Mouse (Mus musculus) thymus, adult 2 months (tissue): Measurements from ENCODE around the gene Naa35. TPM values are rescaled to one million over a fixed set of nuclear protein-coding genes. Genes with fewer than 3 reads are reported as not detected.

Source experiments
- DNase-seq: peaks from one replicate; pipeline ENCODE4 v3.0.0; 2021
- H3K27ac ChIP-seq: fragments of 200-500 bp; 2 replicates; pipeline ENCODE4 v1.5.1; 2012; ENCODE audit warnings: low read length, control low read depth; ENCODE audit not compliant: control insufficient read depth, insufficient read depth
- H3K27me3 ChIP-seq: fragments of 200-500 bp; 2 replicates; pipeline ENCODE4 v1.6.1; 2012; ENCODE audit warnings: mild to moderate bottlenecking, low read length, moderate library complexity, mixed read lengths; ENCODE audit not compliant: control insufficient read depth, insufficient read depth
- H3K36me3 ChIP-seq: fragments of 200-500 bp; 2 replicates; pipeline ENCODE4 v1.6.1; 2012; ENCODE audit warnings: mild to moderate bottlenecking, low read length, moderate library complexity; ENCODE audit not compliant: control insufficient read depth, insufficient read depth
- H3K4me1 ChIP-seq: fragments of 200-500 bp; replicated peaks from 2 replicates; pipeline ENCODE4 v1.6.1; 2012; ENCODE audit warnings: low read length; ENCODE audit not compliant: control insufficient read depth, insufficient read depth
- H3K4me3 ChIP-seq: fragments of 200-500 bp; 2 replicates; pipeline ENCODE4 v1.5.1; 2012; ENCODE audit warnings: mild to moderate bottlenecking, low read length, control low read depth, moderate library complexity; ENCODE audit not compliant: control insufficient read depth, insufficient read depth
- CTCF ChIP-seq: fragments of 200-500 bp; IDR thresholded peaks from 2 replicates; pipeline ENCODE4 v1.5.1; 2012; ENCODE audit warnings: mild to moderate bottlenecking, control low read depth, low read length, moderate library complexity, borderline replicate concordance; ENCODE audit not compliant: control insufficient read depth, poor library complexity, insufficient read depth; ENCODE audit errors: extremely low read depth
- POLR2A ChIP-seq: fragments of 200-500 bp; IDR thresholded peaks from 2 replicates; pipeline ENCODE4 v1.6.1; 2012; ENCODE audit warnings: mild to moderate bottlenecking, low read length, control low read depth, moderate library complexity; ENCODE audit not compliant: control insufficient read depth, poor library complexity, insufficient read depth; ENCODE audit errors: extremely low read depth
- WGBS: fragments of 180-500 bp; shearing (Covaris S2); methylation state at CpG from one replicate; pipeline ENCODE4 v1.1.7; 2018; 5-methylcytosine and 5-hydroxymethylcytosine counted together
- polyA plus RNA-seq: library from polyadenylated mRNA; depleted of rRNA; stranded (reverse); fragments of >200 nt; gene quantifications from 2 replicates; pipeline ENCODE4 v1.2.3, GENCODE M21; 2012

Gene Naa35
- polyA plus RNA-seq, 1 experiment: 54.3 TPM

DNA sequence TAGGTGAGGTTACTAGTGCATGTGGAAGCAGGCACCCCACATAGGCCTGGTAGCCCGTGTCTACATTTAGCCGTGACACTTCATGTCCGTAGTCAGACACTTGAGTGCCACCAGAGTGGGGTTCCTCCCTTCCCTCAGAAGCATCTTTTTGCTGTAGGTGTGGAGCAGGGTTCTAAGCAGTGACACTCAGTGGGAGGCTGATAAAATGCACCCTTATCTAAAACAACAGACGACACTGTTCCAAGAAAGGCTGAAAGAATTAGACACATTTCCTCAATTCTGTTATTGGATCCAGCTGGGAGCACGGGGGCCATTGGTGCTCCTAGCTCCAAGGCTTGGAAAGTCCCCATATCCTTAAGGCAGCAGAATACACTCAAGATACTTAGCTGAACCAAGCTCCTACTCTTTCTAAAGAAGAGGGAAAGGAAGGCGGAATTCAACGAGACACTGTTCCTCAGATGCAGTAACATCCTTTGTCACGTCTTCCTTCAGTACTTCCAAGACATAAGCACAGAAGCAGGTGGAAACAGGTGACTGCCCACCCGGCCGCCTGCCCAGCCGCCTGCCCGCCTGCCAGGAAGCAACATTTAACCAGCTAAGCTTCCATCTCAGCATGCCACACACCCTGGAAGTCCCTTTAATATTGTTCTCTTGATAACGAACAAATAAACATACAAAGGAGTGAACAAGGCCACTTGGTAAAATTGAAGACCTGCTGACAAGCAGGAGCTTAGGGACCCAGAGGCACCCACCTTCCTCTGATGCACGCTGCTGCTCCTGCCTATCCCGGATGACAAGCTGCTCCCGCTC is 54.5 kb downstream of the Naa35 start:
- Histone ChIP-seq H3K4me1 (no peaks in the 10 kb centered on the region), H3K4me3 (no peak overlapping the region), H3K27ac (no peak overlapping the region), H3K36me3 (no peaks in the 10 kb centered on the region), H3K27me3 (no peaks in the 10 kb centered on the region)
- no peak for TF ChIP-seq POLR2A
- WGBS: 96% methylated on average over 16 of the region's 16 CpGs
- DNase-seq: no peak

DNA sequence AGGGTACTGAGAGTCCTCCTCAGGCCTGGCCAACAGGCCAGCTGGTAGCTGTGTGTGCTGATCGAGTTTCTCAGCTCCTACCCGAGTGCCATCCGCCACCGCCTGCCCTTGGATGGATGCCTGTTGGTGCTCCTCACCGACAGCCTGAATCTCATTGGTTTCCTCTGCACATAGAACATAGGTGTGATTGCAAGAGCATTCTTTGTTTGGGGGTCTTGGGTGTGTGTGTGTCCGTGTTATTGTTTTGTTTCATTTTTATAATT is 55.0 kb downstream of the Naa35 start:
- no peaks in the 10 kb centered on the region for H3K27me3 ChIP-seq
- H3K36me3 ChIP-seq: no peaks in the 10 kb centered on the region
- no peak for TF ChIP-seq POLR2A
- no peak for TF ChIP-seq CTCF
- 90% methylated on average over 6 of the region's 6 CpGs for WGBS
- no peak overlapping the region for H3K4me3 ChIP-seq
- DNase-seq: no peak
- no peak overlapping the region for H3K27ac ChIP-seq
- H3K4me1 ChIP-seq: no peaks in the 10 kb centered on the region

GRCm38 (mm10) chr13:59642818-59643217 is 57.8 kb downstream of the Naa35 start:
- no peak for DNase-seq
- Histone ChIP-seq H3K36me3 (no peaks in the 10 kb centered on the region), H3K4me3 (no peak overlapping the region), H3K27me3 (no peaks in the 10 kb centered on the region), H3K4me1 (no peaks in the 10 kb centered on the region), H3K27ac (no peak overlapping the region)
- TF ChIP-seq POLR2A: no peak
- no peak for TF ChIP-seq CTCF
- 95% methylated on average over 2 of the region's 2 CpGs for WGBS

GRCm38 (mm10) chr13:59645491-59645890 is 60.4 kb downstream of the Naa35 start:
- no peaks in the 10 kb centered on the region for H3K27me3 ChIP-seq
- no peaks in the 10 kb centered on the region for H3K36me3 ChIP-seq
- H3K27ac ChIP-seq: no peak overlapping the region
- WGBS: 96% methylated on average over 3 of the region's 3 CpGs
- no peak for TF ChIP-seq CTCF
- TF ChIP-seq POLR2A: no peak
- no peak overlapping the region for H3K4me3 ChIP-seq
- no peak for DNase-seq
- no peaks in the 10 kb centered on the region for H3K4me1 ChIP-seq

DNA sequence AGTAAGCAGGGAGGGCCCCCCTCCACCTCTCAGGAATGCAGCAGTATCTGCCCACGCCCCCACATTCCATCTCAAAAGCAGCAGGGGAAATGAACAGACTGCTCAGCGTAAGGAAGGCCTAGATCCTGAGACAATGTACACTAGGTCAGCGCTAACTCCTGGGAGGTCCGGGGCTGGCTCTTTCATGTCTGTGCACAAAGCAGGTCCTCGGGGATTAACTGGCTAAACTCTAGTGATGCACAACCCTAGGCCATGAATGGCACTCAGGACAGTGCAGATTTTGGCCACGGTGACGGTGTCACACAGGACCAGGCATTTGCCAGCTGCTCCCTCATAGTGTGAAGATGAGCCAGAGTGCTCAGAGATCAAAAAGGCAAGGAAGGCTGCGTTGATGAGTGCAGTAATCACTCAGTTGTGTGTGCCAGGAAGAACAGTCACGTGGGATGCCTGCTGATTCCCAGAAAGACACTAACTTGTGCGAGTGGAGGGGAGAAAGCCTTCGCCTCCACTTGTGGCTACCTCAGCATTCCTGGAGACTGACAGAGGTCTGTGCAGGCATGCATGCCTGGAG is 61.7 kb downstream of the Naa35 start:
- Histone ChIP-seq H3K4me3 (no peak overlapping the region), H3K36me3 (no peaks in the 10 kb centered on the region), H3K27ac (no peak overlapping the region), H3K27me3 (no peaks in the 10 kb centered on the region), H3K4me1 (no peaks in the 10 kb centered on the region)
- 89% methylated on average over 11 of the region's 11 CpGs for WGBS
- no peak for DNase-seq
- TF ChIP-seq CTCF: no peak
- TF ChIP-seq POLR2A: no peak

DNA sequence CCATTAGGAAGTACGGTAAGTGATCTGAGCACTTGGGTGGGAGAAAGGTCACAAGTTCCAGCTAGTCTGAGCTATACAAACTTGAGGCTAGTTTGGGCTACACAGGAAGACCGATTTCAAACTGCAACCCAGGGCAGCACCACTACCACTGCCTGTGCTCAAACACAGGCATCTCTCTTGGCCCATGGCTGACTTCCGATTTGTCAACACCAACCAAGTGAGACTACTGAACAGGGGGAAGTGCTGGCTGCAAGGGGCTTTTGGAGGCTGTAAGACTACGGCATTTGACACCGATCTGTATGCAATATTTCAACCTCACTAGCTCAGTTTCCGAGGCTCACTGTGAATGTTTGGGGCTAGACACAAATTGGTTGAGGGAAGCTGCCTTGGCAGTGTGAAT is 62.4 kb downstream of the Naa35 start:
- H3K27ac ChIP-seq: no peak overlapping the region
- 94% methylated on average over 6 of the region's 6 CpGs for WGBS
- DNase-seq: no peak
- H3K4me1 ChIP-seq: no peaks in the 10 kb centered on the region
- no peak for TF ChIP-seq CTCF
- TF ChIP-seq POLR2A: no peak
- H3K4me3 ChIP-seq: no peak overlapping the region
- H3K27me3 ChIP-seq: no peaks in the 10 kb centered on the region
- H3K36me3 ChIP-seq: no peaks in the 10 kb centered on the region

DNA sequence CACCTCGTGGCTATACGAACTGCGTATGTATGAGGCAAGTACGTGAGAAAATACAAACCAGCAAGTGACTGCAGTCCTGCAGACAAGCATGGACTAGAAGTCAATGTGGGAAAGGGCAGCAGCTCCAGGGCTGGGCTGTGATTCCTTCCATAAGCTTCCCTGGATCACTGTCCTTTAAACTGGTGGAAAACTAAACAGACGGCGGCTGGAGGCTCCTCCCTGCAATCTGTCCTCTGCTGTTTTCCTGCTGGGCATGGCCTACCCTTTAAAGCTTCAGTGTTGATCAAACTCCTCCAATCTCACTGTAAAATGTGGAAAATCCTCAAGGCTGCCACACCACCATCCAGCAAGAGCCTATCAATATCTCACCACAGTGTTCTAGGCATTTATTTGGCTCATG is 63.5 kb downstream of the Naa35 start:
- Histone ChIP-seq H3K4me1 (no peaks in the 10 kb centered on the region), H3K4me3 (no peak overlapping the region), H3K36me3 (no peaks in the 10 kb centered on the region), H3K27ac (no peak overlapping the region), H3K27me3 (no peaks in the 10 kb centered on the region)
- TF ChIP-seq CTCF (no peak), POLR2A (no peak)
- DNase-seq: no peak
- 97% methylated on average over 6 of the region's 6 CpGs for WGBS
